Mouse (Mus musculus) frontal cortex, adult (tissue): ENCODE measurements around the gene Cfi.
A peak's percentile ranks its signal among the peaks of the same experiment; 100 is the strongest.

Source experiments
- ATAC-seq: cut with Nextera tagmentation; 2 replicates; pipeline ENCODE4 v1.9.2; 2017; ENCODE audit warnings: mild to moderate bottlenecking, moderate library complexity, mixed read lengths; ENCODE audit not compliant: low TSS enrichment

Gene Cfi

GRCm38 (mm10) chr3:129835388-129835934 lies at the start of gene Cfi:
TSS of gene Cfi (plus strand) at chr3:129835884.
- no peak for ATAC-seq

GRCm38 (mm10) chr3:129793801-129794200 lies 41.9 kb upstream of the Cfi start:
- no peak for ATAC-seq

GRCm38 (mm10) chr3:129797341-129797740 lies 38.3 kb upstream of the Cfi start:
- no peak for ATAC-seq

- no peak for ATAC-seq
These were observed 37.1 kb upstream of the Cfi start for GRCm38 (mm10) chr3:129798551-129798950.

- ATAC-seq: no peak
These were observed 36.7 kb upstream of the Cfi start for GRCm38 (mm10) chr3:129799011-129799410.

GRCm38 (mm10) chr3:129803765-129804164 lies 31.9 kb upstream of the Cfi start, which contains the start of gene Lrit3:
TSS of gene Lrit3 (minus strand) at chr3:129804030.
- ATAC-seq: no peak

GRCm38 (mm10) chr3:129820847-129821246 lies 14.8 kb upstream of the Cfi start:
- ATAC-seq: peak; percentile 53; the same call in 1 of the 2 replicates

- no peak for ATAC-seq
These were observed 13.9 kb upstream of the Cfi start for GRCm38 (mm10) chr3:129821736-129822135.

GRCm38 (mm10) chr3:129822206-129822775 lies 13.4 kb upstream of the Cfi start, which contains the start of gene Rrh:
TSS of gene Rrh (minus strand) at chr3:129822587.
- ATAC-seq: no peak

- peak; percentile 88 for ATAC-seq
These were observed 12.4 kb upstream of the Cfi start for GRCm38 (mm10) chr3:129823293-129823692.

- no peak for ATAC-seq
These were observed 11.5 kb upstream of the Cfi start for GRCm38 (mm10) chr3:129824146-129824545.

GRCm38 (mm10) chr3:129824891-129825290 lies 10.8 kb upstream of the Cfi start:
- ATAC-seq: no peak

GRCm38 (mm10) chr3:129826691-129827090 lies 9.0 kb upstream of the Cfi start:
- ATAC-seq: no peak

GRCm38 (mm10) chr3:129827691-129828090 lies 8.0 kb upstream of the Cfi start:
- ATAC-seq: no peak

- no peak for ATAC-seq
These were observed 5.1 kb upstream of the Cfi start for GRCm38 (mm10) chr3:129830626-129831025.

- peak; percentile 96 for ATAC-seq
These were observed 4.6 kb upstream of the Cfi start, which contains the start of gene Gar1 for GRCm38 (mm10) chr3:129831035-129831568. TSS of gene Gar1 (minus strand) at chr3:129831396.

GRCm38 (mm10) chr3:129836051-129836697 lies 490 bp downstream of the Cfi start:
- no peak for ATAC-seq

GRCm38 (mm10) chr3:129836965-129837364 lies 1.3 kb downstream of the Cfi start:
- no peak for ATAC-seq

GRCm38 (mm10) chr3:129838017-129838416 lies 2.3 kb downstream of the Cfi start:
- no peak for ATAC-seq

GRCm38 (mm10) chr3:129845868-129846267 lies 10.2 kb downstream of the Cfi start:
- no peak for ATAC-seq

GRCm38 (mm10) chr3:129846846-129847245 lies 11.2 kb downstream of the Cfi start:
- ATAC-seq: no peak

- ATAC-seq: no peak
These were observed 26.9 kb downstream of the Cfi start for GRCm38 (mm10) chr3:129862592-129862991.

- peak; percentile 55; the same call in 1 of the 2 replicates for ATAC-seq
These were observed 28.0 kb downstream of the Cfi start for GRCm38 (mm10) chr3:129863698-129864097.
